Mouse (Mus musculus) layer of hippocampus, adult 9-11 months (tissue): ENCODE data around the gene Sparc.

ENCODE experiments used
- DNase-seq: peaks from one replicate; pipeline ENCODE4 v3.0.0; 2022

Gene Sparc

GRCm38 (mm10) chr11:55404659-55405457 is 18.1 kb downstream of the Sparc start:
- no peak for DNase-seq

GRCm38 (mm10) chr11:55400863-55401262 is 22.1 kb downstream of the Sparc start:
- DNase-seq: no peak

GRCm38 (mm10) chr11:55398371-55398770 is 24.6 kb downstream of the Sparc start:
- no peak for DNase-seq

GRCm38 (mm10) chr11:55397441-55397840 is 25.5 kb downstream of the Sparc start:
- no peak for DNase-seq

- DNase-seq: no peak
Measured at GRCm38 (mm10) chr11:55397036-55397435, 25.9 kb downstream of the Sparc start.

- no peak for DNase-seq
Measured at GRCm38 (mm10) chr11:55395073-55395642, 27.8 kb downstream of the Sparc start.

GRCm38 (mm10) chr11:55394592-55394991 is 28.4 kb downstream of the Sparc start:
- no peak for DNase-seq

GRCm38 (mm10) chr11:55392474-55392873 is 30.5 kb downstream of the Sparc start:
- no peak for DNase-seq

GRCm38 (mm10) chr11:55389778-55390177 is 33.2 kb downstream of the Sparc start:
- DNase-seq: peak; percentile 36

- DNase-seq: no peak
Measured at GRCm38 (mm10) chr11:55387576-55387975, 35.4 kb downstream of the Sparc start.

- peak; percentile 84 for DNase-seq
Measured at GRCm38 (mm10) chr11:55386424-55387063, 36.4 kb downstream of the Sparc start.

- no peak for DNase-seq
Measured at GRCm38 (mm10) chr11:55383463-55384045, 39.4 kb downstream of the Sparc start.

- DNase-seq: no peak
Measured at GRCm38 (mm10) chr11:55380908-55381307, 42.1 kb downstream of the Sparc start.

GRCm38 (mm10) chr11:55378371-55378770 is 44.6 kb downstream of the Sparc start:
- DNase-seq: peak; percentile 67

GRCm38 (mm10) chr11:55373838-55374237 is 49.1 kb downstream of the Sparc start:
- no peak for DNase-seq

GRCm38 (mm10) chr11:55373373-55373772 is 49.6 kb downstream of the Sparc start:
- no peak for DNase-seq

GRCm38 (mm10) chr11:55372001-55372400 is 51.0 kb downstream of the Sparc start:
- no peak for DNase-seq

- no peak for DNase-seq
Measured at GRCm38 (mm10) chr11:55369093-55369471, 53.9 kb downstream of the Sparc start.

GRCm38 (mm10) chr11:55368388-55369092 is 54.4 kb downstream of the Sparc start:
- DNase-seq: no peak

GRCm38 (mm10) chr11:55367783-55368182 is 55.2 kb downstream of the Sparc start:
- DNase-seq: no peak

- DNase-seq: no peak
Measured at GRCm38 (mm10) chr11:55365840-55366239, 57.1 kb downstream of the Sparc start.

GRCm38 (mm10) chr11:55365242-55365641 is 57.7 kb downstream of the Sparc start:
- DNase-seq: no peak

GRCm38 (mm10) chr11:55364662-55365061 is 58.3 kb downstream of the Sparc start:
- no peak for DNase-seq
